Mouse (Mus musculus): ENCODE results near the gene Ric1. TPM values are rescaled to one million over a fixed set of nuclear protein-coding genes. Genes with fewer than 3 reads are reported as not detected.
"Not testable (repeated sequence)": the region's sequence is repeated elsewhere in the genome, so short reads cannot be mapped to it uniquely, and the experiment has no call there.

Gene Ric1
- total RNA-seq, 2 experiments from 2014 or later = 17.5 to 17.9 TPM

DNA sequence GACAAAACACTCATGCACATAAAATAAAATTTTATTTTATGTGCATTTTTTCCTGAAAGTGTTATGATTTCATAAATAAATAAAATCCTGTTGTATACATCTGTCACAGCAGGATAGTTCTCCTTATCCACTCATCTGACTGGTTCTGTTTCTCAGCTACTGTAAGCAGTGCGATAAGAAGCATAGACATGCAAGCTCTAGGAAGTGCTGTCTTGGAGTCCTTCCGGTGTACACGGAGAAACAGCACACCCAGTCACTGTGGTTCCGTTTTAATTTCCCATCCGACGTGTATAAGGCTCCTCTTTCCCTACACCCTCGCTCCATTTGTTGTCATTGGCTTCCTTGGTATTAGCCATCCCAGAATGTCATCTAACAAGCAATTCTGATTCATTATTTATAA lies 24.2 kb upstream of the Ric1 start:
- DNase-seq = no peak

- no peak for DNase-seq
Observed at GRCm38 (mm10) chr19:29498842-29499456, 23.1 kb upstream of the Ric1 start.

GRCm38 (mm10) chr19:29500333-29500732 lies 21.7 kb upstream of the Ric1 start:
- no peak for DNase-seq

DNA sequence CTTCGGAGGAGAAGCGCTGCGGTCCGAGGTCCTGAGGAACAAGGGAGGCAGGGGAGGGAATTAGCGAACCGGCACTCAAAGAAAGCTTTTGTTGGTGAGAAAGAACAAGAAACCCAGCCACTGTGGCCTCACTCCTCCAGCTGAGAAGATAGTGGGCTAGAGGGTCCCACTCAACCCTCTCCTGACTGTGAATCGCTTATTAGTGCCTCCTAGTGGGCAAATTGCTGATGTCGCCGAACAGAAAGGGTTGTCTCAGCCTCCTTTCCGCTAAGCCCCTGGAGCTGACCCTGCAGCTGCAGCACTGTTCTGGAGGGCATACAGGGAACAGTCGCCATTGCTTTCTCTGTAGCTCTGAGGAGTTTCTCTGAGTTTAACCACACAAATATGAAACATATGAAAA lies 21.0 kb upstream of the Ric1 start:
- peak; percentile 45 to 73 for DNase-seq

DNA sequence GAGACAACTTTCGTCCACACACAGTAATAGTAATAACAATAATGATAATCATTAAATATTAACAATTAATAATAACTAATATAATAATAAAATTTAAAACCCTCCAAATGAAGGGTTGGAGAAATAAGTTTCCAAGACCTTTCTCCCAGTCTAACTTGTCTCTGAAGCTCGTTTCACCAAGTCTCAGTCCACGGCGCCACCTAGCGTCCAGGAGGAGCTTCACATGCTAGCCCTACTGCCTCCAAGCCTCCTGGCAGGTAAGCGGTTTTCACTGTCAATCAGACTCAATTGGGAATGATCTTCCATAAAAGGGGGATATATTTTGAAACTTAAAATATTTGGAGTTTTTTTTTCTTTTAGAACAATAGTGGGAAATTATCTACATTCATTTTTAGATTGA lies 20.6 kb upstream of the Ric1 start:
- peak; percentile 85 to 93 for DNase-seq

- no peak for DNase-seq
Observed at GRCm38 (mm10) chr19:29504131-29504530, 18.0 kb upstream of the Ric1 start.

DNA sequence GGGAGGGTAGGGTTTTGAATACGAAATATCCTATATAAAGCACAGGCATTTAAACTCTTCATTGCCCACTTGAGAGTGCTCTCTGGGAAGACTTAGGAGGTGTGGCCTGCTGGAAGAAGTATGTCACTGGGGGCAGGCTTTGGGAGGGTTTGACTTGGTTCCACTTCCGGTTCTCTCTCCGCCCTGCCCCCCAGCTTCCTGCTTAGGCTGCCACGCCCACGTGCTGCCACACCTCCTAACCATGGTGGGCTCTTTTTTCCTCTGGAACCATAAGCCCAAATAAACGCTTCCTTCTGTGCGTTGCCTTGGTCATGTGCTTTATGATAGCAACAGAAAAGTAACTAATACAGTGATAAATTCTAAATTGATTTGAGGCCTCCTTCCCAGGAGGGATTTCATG lies 16.5 kb upstream of the Ric1 start:
- no peak for DNase-seq

- peak; percentile 55 to 75 for DNase-seq
Observed at GRCm38 (mm10) chr19:29508208-29508607, 13.9 kb upstream of the Ric1 start.

DNA sequence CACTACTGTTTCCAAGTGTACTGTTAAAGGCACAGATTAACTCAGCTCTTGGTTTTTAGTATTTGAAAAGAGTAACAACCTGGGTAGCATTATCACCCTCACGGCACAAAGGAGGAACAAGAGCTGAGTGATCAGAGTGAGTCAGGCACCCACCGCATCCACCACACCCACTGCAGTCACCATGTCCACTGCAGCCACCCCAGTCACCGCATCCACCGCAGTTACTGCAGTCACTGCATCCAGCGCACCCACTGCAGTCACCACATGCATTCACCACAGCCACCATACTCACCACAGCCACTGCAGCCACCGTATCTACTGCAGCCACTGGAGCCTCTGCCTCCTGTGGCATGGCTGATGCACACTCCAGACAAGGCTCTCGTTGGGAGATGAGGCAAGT lies 12.2 kb upstream of the Ric1 start:
- DNase-seq = no peak

GRCm38 (mm10) chr19:29511826-29512225 lies 10.3 kb upstream of the Ric1 start:
- DNase-seq = no peak

DNA sequence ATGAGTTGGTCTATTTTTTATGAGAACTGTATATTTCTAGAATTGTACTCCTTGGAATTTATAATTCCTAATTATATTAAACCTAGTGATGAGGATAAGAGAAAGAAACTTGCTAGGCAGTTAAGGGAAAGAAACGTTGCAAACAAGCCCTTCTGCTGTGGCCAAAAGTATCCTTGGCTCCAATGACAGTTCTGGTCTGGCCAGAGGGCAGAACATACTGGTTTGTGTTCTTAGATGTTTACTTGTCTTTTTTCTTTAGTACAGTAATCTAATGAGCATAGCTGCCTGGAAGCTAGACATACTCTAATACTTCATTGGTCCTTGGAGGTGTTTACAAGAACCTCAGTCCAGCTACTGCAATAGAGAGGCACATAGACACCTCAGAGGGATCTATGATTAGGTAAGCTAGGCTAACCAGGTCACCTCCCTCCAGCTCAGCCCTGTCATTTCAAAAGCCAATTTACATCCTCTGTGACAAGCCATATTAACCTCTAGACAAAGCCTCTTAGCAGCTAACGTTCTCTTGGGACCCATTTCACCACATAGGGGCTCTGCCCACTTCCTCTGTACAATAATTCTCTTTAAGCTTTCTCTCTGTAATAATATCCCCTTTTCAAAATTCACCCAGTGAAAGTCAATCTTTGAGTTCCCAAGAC lies 8.8 kb upstream of the Ric1 start:
- DNase-seq = no peak

GRCm38 (mm10) chr19:29514130-29514529 lies 8.0 kb upstream of the Ric1 start:
- DNase-seq = no peak

DNA sequence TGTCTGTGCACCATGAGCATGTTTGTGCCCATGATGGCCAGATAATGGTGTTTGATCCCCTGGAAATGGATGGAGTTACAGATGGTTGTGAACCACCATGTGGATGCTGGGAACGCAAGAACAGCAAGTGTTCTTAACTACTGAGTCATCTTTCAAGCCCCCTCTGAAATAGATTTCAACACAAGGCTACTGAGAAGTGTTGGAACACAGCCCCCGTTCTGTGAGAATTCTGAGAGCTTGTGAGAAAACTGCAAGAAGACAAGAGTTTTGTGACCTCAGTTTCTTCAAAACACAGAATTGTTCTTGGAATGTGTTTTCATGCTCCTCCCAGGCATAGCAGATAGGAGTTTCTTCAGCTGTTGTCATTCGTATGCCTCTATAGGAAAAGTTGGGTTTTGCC lies 6.7 kb upstream of the Ric1 start:
- DNase-seq = no peak

DNA sequence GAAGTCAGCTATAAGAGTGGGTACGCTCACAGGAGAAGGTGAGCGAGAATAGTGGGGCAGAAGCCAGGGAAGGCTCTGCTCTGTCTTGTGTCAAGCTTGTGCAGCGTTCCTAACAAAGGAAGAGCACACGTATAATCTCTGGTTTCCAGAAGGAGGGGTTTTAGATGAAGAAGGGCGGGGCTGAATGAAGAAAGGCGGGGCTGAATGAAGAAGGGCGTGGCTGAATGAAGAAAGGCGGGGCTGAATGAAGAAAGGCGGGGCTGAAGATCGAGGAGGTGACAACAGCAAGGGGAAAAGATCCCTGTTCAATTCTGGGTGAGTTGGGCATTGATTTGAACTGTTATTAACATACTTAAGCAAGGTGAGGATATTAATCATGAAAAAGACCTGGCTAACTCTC lies 6.1 kb upstream of the Ric1 start:
- no peak for DNase-seq

DNA sequence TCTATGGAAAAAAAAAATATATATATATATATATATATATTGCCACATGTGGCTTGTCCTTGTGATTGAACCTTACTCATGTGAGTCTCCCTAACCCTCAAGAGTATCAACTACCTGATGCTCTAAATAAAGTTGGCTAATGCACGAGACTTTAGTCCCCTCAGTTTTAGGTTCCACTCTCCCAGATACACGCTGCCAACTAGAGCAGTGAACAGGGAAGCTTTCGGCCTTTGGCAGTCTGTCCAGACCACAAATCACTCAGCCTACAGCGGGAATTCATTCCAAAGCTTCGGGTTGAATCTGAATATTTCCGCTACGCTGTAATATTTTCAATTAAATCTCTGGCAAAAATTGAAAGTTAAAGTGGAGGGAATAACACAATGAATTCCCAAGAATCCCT lies 3.7 kb upstream of the Ric1 start:
- DNase-seq = no peak

- DNase-seq = no peak
Observed at GRCm38 (mm10) chr19:29518922-29519321, 3.2 kb upstream of the Ric1 start.

DNA sequence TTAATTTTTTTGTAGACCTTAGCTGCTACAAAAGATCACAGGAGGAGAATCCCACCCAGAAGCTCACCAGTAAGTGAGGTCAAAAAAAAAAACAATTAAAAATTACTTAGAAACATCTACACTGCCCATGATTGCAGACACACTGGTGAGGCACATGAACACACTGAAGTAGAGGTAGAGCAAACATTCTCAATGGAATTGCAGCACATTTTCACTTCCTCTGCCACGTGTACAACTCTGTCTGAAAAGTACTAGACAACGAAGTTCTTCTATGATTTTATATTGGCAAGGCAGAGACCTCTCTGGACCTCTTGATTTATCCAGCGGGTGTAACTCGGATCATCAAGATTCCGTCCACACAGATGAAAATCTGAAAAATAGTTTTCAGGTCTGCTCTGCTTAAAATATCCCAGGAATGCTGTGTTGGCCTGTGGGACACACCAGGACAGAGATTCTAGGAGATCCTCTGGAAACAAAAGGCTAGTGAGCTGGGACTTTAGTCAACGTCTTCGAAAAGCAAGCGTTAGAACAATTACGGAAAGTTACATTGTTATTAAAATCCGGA lies 1.0 kb upstream of the Ric1 start:
- DNase-seq = no peak

- DNase-seq = peak; percentile 44 to 66
Observed at GRCm38 (mm10) chr19:29522445-29523229, 555 bp downstream of the Ric1 start.

DNA sequence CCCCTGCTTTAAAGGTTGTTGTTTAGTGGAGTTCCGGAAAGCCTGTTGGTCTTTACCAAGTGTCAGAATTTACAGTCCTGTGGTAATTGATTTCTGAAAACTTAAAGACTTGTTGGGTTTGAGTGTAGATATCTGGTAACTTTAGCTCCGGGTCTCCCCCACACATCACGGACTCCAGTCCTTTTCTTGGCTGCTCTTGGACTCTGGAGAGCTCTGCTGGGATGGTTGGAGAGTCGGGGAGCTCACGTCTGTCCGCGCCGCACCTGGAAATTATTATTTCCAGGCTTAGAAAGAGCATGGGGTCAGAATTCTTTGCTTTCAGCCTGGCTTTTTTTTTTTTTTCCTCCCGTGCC lies 1.1 kb downstream of the Ric1 start:
- peak in 1 of 2 experiments; percentile 35 for DNase-seq

DNA sequence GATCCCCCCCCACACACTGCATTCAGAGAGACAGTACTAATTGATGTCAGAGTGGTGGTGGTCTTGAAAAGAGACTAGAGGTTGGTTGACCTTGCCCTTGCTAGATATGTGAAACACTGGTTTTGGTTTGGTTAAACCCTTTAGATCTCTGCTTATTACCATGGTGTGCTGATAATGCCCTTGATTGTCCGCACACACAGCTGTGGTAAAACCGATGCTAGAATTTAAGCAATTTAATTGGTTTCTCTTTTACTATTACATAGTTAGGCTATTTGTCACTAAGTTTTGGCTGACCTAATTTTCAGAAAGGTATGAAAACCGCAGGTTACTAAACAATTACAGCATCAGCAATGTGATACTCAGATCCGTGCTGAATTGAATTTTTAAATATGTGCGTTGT lies 1.6 kb downstream of the Ric1 start:
- DNase-seq = no peak

GRCm38 (mm10) chr19:29524614-29525013 lies 2.5 kb downstream of the Ric1 start:
- DNase-seq = peak in 1 of 2 experiments; percentile 46

GRCm38 (mm10) chr19:29525588-29525987 lies 3.5 kb downstream of the Ric1 start:
- not testable (repeated sequence) for DNase-seq

- DNase-seq = no peak
Observed at GRCm38 (mm10) chr19:29526837-29527236, 4.8 kb downstream of the Ric1 start.
